Mouse (Mus musculus) sigmoid colon, adult 10 weeks (tissue): ENCODE measurements around the gene Gm3298. TPM values are rescaled to one million over a fixed set of nuclear protein-coding genes. Genes with fewer than 3 reads are reported as not detected.

Experiments used
- polyA plus RNA-seq: library from polyadenylated mRNA; stranded (reverse); fragments of 350-450 nt; fragmentation: Illumina TruSeq; extraction: RNeasy Lipid Tissue Mini Kit (QIAGEN cat#74804); gene quantifications from one replicate; pipeline ENCODE4 v1.2.3, GENCODE M21; 2014; ENCODE audit warnings: low read depth, low replicate concordance

Gene Gm3298
- polyA plus RNA-seq, result not detected

GRCm38 (mm10) chr14:5015591-5015990, at the start of gene Gm3298:
Gene Gm3298 (plus strand): TSS chr14:5015891.

DNA sequence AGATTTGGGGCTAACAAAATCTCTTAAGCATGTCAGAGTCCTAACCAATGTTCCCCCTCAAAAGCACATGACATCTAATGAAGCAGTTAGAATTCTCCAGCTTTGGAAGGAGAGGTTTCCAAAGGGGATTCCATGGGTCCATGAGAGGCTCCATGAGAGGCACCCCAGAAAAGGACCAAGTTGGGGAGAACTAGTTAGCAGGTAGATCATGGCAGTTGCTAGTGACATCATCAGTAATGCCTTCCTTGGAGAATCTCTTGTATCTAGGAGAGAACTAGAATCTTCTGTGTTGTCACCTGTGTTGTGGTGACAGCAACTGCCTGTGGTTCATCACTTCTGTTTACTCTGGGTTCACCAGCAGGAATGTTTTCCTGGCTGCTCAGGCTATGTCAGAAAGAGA, 32.1 kb upstream of the Gm3298 start, which contains the start of gene Gm8297:
Gene Gm8297 (plus strand): TSS at position 301 of the 400 bp plus-strand sequence.

GRCm38 (mm10) chr14:5050329-5050728, 34.6 kb downstream of the Gm3298 start, which contains the start of gene 4930555G01Rik:
Gene 4930555G01Rik (plus strand): TSS chr14:5050629.

Other genes starting within 250 kb of the Gm3298 start
- not detected for gene Gm9602, start 239.6 kb upstream of the Gm3298 start, polyA plus RNA-seq
- not detected for gene Gm3269, start 177.8 kb upstream of the Gm3298 start, polyA plus RNA-seq
- gene Gm3264, start 160.3 kb upstream of the Gm3298 start, polyA plus RNA-seq, result not detected
- not detected for gene Gm3278, start 123.5 kb upstream of the Gm3298 start, polyA plus RNA-seq
- not detected for gene Gm8297, start 32.0 kb upstream of the Gm3298 start, polyA plus RNA-seq
- not detected for gene 4930555G01Rik, start 34.7 kb downstream of the Gm3298 start, polyA plus RNA-seq
- 0.50 TPM for gene Gm8281, start 55.1 kb downstream of the Gm3298 start, polyA plus RNA-seq
- gene Gm8279, start 115.6 kb downstream of the Gm3298 start, polyA plus RNA-seq, result not detected
- gene Gm3317, start 148.6 kb downstream of the Gm3298 start, polyA plus RNA-seq, result not detected
- not detected for gene Gm8271, start 169.9 kb downstream of the Gm3298 start, polyA plus RNA-seq
- gene Gm3526, start 244.7 kb downstream of the Gm3298 start, polyA plus RNA-seq, result not detected